Mouse (Mus musculus) testis, adult 2 months (tissue): ENCODE data around the gene Kazn. TPM values are rescaled to one million over a fixed set of nuclear protein-coding genes. Genes with fewer than 3 reads are reported as not detected.

Experiments
- H3K27ac ChIP-seq: fragments of 200-500 bp; 2 replicates; pipeline ENCODE4 v1.5.1; 2012; ENCODE audit warnings: low read depth, low read length; ENCODE audit not compliant: control insufficient read depth, insufficient read depth
- H3K27me3 ChIP-seq: fragments of 200-500 bp; 2 replicates; pipeline ENCODE4 v1.6.1; 2012; ENCODE audit warnings: mild to moderate bottlenecking, low read length, moderate library complexity; ENCODE audit not compliant: control insufficient read depth, insufficient read depth
- H3K36me3 ChIP-seq: fragments of 200-500 bp; 2 replicates; pipeline ENCODE4 v1.6.1; 2012; ENCODE audit warnings: mild to moderate bottlenecking, low read length; ENCODE audit not compliant: control insufficient read depth, insufficient read depth
- H3K4me1 ChIP-seq: fragments of 200-500 bp; 2 replicates; pipeline ENCODE4 v1.6.1; 2012; ENCODE audit warnings: low read length; ENCODE audit not compliant: control insufficient read depth, insufficient read depth
- H3K4me3 ChIP-seq: fragments of 200-500 bp; 2 replicates; pipeline ENCODE4 v1.5.1; 2012; ENCODE audit warnings: low read depth, mild to moderate bottlenecking, low read length, moderate library complexity, mixed read lengths; ENCODE audit not compliant: control insufficient read depth
- CTCF ChIP-seq: fragments of 200-500 bp; IDR thresholded peaks from 2 replicates; pipeline ENCODE4 v1.5.1; 2012; ENCODE audit warnings: low read depth, mild to moderate bottlenecking, inconsistent platforms, low read length, moderate library complexity; ENCODE audit not compliant: control insufficient read depth, insufficient read depth, insufficient replicate concordance
- POLR2A ChIP-seq: fragments of 200-500 bp; IDR thresholded peaks from 2 replicates; pipeline ENCODE4 v1.6.1; 2012; ENCODE audit warnings: low read depth, mild to moderate bottlenecking, inconsistent platforms, low read length, moderate library complexity; ENCODE audit not compliant: control insufficient read depth
- polyA plus RNA-seq: library from polyadenylated mRNA; depleted of rRNA; stranded (reverse); fragments of >200 nt; gene quantifications from 2 replicates; pipeline ENCODE4 v1.2.3, GENCODE M21; 2012

The Kazn gene
- polyA plus RNA-seq, 1 experiment = 9.6 TPM

- Histone ChIP-seq H3K27ac (no peak overlapping the region), H3K27me3 (no peaks in the 10 kb centered on the region), H3K4me3 (no peak overlapping the region), H3K4me1 (no peaks in the 10 kb centered on the region; the same call in 1 of the 2 replicates), H3K36me3 (no peaks in the 10 kb centered on the region)
- TF ChIP-seq POLR2A = no peak
- no peak for TF ChIP-seq CTCF
These were observed 26.8 kb downstream of the Kazn start for GRCm38 (mm10) chr4:142212425-142212824.

GRCm38 (mm10) chr4:142209884-142210283 lies 29.3 kb downstream of the Kazn start:
- Histone ChIP-seq H3K27me3 (no peaks in the 10 kb centered on the region), H3K4me3 (no peak overlapping the region), H3K36me3 (no peaks in the 10 kb centered on the region), H3K27ac (no peak overlapping the region), H3K4me1 (no peaks in the 10 kb centered on the region; the same call in 1 of the 2 replicates)
- no peak for TF ChIP-seq CTCF
- TF ChIP-seq POLR2A = no peak

GRCm38 (mm10) chr4:142209476-142209875 lies 29.7 kb downstream of the Kazn start:
- Histone ChIP-seq H3K27me3 (no peaks in the 10 kb centered on the region), H3K4me3 (no peak overlapping the region), H3K36me3 (no peaks in the 10 kb centered on the region), H3K4me1 (no peaks in the 10 kb centered on the region; the same call in 1 of the 2 replicates), H3K27ac (no peak overlapping the region)
- TF ChIP-seq POLR2A (no peak), CTCF (no peak)

- no peak overlapping the region for H3K27ac ChIP-seq
- TF ChIP-seq POLR2A = no peak
- no peak for TF ChIP-seq CTCF
- H3K36me3 ChIP-seq = no peaks in the 10 kb centered on the region
- H3K4me3 ChIP-seq = no peak overlapping the region
- no peaks in the 10 kb centered on the region for H3K27me3 ChIP-seq
- no peaks in the 10 kb centered on the region for H3K4me1 ChIP-seq
These were observed 33.5 kb downstream of the Kazn start for GRCm38 (mm10) chr4:142205693-142206092.

- Histone ChIP-seq H3K36me3 (no peaks in the 10 kb centered on the region), H3K27me3 (no peaks in the 10 kb centered on the region), H3K4me1 (no peaks in the 10 kb centered on the region), H3K27ac (no peak overlapping the region), H3K4me3 (no peak overlapping the region)
- 0 out of 2 replicates have a peak, but pooled peaks have one; percentile 11 for TF ChIP-seq CTCF
- TF ChIP-seq POLR2A = no peak
These were observed 42.6 kb downstream of the Kazn start for GRCm38 (mm10) chr4:142196626-142197025.

GRCm38 (mm10) chr4:142193780-142194179 lies 45.4 kb downstream of the Kazn start:
- no peak overlapping the region for H3K4me3 ChIP-seq
- no peaks in the 10 kb centered on the region for H3K27me3 ChIP-seq
- no peaks in the 10 kb centered on the region for H3K4me1 ChIP-seq
- TF ChIP-seq CTCF (no peak), POLR2A (no peak)
- H3K27ac ChIP-seq = no peak overlapping the region
- no peaks in the 10 kb centered on the region for H3K36me3 ChIP-seq

- no peak for TF ChIP-seq CTCF
- no peak for TF ChIP-seq POLR2A
- Histone ChIP-seq H3K4me1 (no peaks in the 10 kb centered on the region), H3K4me3 (no peak overlapping the region), H3K27me3 (no peaks in the 10 kb centered on the region), H3K27ac (no peak overlapping the region), H3K36me3 (no peaks in the 10 kb centered on the region)
These were observed 46.0 kb downstream of the Kazn start for GRCm38 (mm10) chr4:142193151-142193578.

GRCm38 (mm10) chr4:142189960-142190359 lies 49.2 kb downstream of the Kazn start:
- no peak overlapping the region for H3K4me3 ChIP-seq
- no peaks in the 10 kb centered on the region for H3K27me3 ChIP-seq
- no peaks in the 10 kb centered on the region; the same call in 1 of the 2 replicates for H3K4me1 ChIP-seq
- no peak overlapping the region for H3K27ac ChIP-seq
- no peak for TF ChIP-seq POLR2A
- no peak for TF ChIP-seq CTCF
- H3K36me3 ChIP-seq = no peaks in the 10 kb centered on the region
